Mouse (Mus musculus): ENCODE data around the gene Cmc4.

DNA sequence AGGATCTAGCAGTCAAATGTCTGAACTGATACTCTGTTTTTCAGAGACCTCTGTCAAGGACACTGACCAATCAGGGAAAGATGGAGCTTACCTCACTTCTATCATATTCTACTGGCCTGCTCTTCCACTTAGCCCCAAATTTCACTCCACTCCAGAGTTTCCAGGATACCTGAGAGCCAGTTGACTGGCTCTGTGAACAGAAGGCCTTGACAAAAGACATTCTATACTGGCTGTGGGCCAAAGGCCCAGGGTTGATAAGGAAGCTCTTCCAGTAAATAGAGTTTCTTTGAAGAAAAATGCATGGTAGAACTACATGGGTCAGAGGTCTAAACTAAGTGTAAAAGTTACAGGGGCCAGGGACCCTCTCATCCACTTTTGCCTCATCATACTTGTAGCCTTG lies 46.2 kb downstream of the Cmc4 start:
- TF ChIP-seq CTCF (IDR thresholded peaks at IDR 0.05; ENCODE audit: extremely low read depth, insufficient read depth, low read length) = no peak
- no peak for TF ChIP-seq POLR2A (IDR thresholded peaks at IDR 0.05; ENCODE audit: extremely low read depth, insufficient read depth, low read length)
